Mouse (Mus musculus): ENCODE results near the gene Chmp2a. TPM values are rescaled to one million over a fixed set of nuclear protein-coding genes. Genes with fewer than 3 reads are reported as not detected.
A peak's percentile ranks its signal among the peaks of the same experiment; 100 is the strongest.
"Not testable (repeated sequence)": the region's sequence is repeated elsewhere in the genome, so short reads cannot be mapped to it uniquely, and the experiment has no call there.

Gene Chmp2a
- 196 and 199 TPM in 2 replicates for polyA plus RNA-seq (2014; fragmentation: Nextera tagmentation; extraction: Ambion mirVana)

DNA sequence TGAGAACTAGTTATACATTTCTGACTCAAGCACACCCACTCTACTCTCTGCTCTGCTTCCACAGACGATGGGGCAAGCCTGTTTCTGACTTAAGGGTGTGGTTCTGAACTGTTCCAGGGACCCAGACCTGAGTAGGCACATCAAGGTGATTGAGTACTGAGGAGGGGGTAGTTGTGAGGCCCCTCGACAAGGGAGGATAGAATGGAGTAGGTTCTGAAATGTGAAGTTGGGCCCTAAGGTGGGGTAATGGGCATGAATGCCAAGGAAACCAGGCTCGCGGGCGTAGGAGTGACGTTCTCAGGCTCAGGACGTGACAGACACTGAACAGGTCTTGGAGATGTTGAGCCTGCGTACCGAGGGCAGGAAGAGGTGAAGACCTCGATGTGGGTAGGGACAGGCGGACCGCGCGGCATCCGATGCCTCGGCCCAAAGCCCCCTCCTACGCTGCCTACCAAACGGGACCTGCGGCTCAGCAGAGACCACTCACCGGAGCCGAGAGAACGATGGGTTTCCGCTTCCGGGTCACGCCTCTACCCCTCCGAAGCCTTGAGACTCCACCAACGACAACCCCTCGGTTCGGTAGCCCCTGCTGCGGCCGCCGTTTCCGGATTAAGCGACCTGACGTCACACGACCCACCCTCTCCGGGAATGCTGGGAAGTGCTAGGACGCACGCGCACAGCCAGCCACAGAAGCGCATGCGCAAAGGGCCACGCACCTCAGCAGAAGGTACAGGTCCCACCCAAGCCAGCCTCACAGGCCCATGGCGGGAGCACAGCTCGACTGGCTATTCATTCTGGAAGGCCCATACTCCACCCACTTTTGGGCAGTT lies at the start of gene Chmp2a:
TSS of gene Chmp2a (minus strand) at position 660 of the 830 bp plus-strand sequence.
- H3K36me3 ChIP-seq (ENCODE audit: control insufficient read depth, insufficient read depth, low read length), result peaks cover 44% of the 10 kb centered on the region
- H3K4me3 ChIP-seq (ENCODE audit: low read depth, low read length), result peak within 1 kb of the TSS; percentile 53
- ATAC-seq (ENCODE audit: low read depth), result peak; percentile 80
- 1% methylated on average over 45 of the region's 45 CpGs for WGBS
- peaks cover 25% of the 10 kb centered on the region for H3K4me1 ChIP-seq (ENCODE audit: control insufficient read depth, insufficient read depth, low read length)
- peak within 1 kb of the TSS; percentile 87 for H3K4me2 ChIP-seq (ENCODE audit: low read depth, low read length)
- H3K27me3 ChIP-seq (ENCODE audit: control insufficient read depth, insufficient read depth, low read length), result no peaks in the 10 kb centered on the region
- peak within 1 kb of the TSS; percentile 83 for H3K27ac ChIP-seq (ENCODE audit: low read depth, low read length)
- peak within 1 kb of the TSS; percentile 81 for H3K9ac ChIP-seq (replicated peaks; ENCODE audit: low read depth, low read length)
- H3K9me3 ChIP-seq (ENCODE audit: control insufficient read depth, low read length), result no peaks in the 10 kb centered on the region

DNA sequence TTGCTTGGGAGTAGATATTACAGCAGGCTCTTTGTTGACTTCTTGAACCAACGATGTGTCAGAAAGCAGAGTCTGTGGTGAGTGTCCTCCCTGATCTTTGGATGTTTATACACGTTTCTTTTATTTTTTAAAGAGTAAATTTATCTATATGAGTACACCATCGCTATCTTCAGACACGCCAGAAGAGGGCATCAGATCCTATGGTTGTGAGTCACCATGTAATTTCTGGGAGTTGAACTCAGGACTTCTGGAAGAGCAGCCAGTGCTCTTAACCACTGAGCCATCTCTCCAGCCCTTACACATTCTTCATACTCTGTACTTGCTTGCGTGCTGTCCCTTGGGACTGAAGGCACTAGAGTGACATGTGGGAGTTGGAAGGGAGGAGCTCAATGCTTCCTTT lies 37.7 kb upstream of the Chmp2a start:
- H3K27me3 ChIP-seq (ENCODE audit: control insufficient read depth, insufficient read depth, low read length), result no peaks in the 10 kb centered on the region
- H3K4me2 ChIP-seq (ENCODE audit: low read depth, low read length), result no peak overlapping the region
- 62% methylated on average over 5 of the region's 5 CpGs for WGBS
- no peak for ATAC-seq (ENCODE audit: low read depth)
- no peaks in the 10 kb centered on the region for H3K36me3 ChIP-seq (ENCODE audit: control insufficient read depth, insufficient read depth, low read length)
- no peak overlapping the region for H3K4me3 ChIP-seq (ENCODE audit: low read depth, low read length)
- no peaks in the 10 kb centered on the region for H3K4me1 ChIP-seq (ENCODE audit: control insufficient read depth, insufficient read depth, low read length)
- no peak overlapping the region for H3K9ac ChIP-seq (replicated peaks; ENCODE audit: low read depth, low read length)
- no peak overlapping the region for H3K27ac ChIP-seq (ENCODE audit: low read depth, low read length)
- no peaks in the 10 kb centered on the region for H3K9me3 ChIP-seq (ENCODE audit: control insufficient read depth, low read length)

DNA sequence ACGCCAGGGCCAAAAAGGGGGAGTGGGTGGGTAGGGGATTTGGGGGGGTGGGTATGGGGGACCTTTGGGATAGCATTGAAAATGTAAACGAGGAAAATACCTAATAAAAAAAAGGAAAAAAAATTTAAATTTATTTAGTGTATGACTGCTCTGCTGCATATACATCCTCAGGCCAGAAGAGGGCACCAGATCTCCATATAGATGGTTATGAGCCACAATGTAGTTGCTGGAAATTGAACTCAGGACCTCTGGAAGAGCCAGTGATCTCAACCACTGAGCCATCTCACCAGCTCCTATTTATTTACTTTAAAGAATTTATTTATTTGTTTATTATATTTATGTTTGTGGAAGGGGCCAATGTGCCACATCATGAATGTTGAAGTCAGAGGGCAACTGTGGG lies 28.8 kb upstream of the Chmp2a start:
- H3K27me3 ChIP-seq (ENCODE audit: control insufficient read depth, insufficient read depth, low read length); H3K27ac ChIP-seq (ENCODE audit: low read depth, low read length); H3K9me3 ChIP-seq (ENCODE audit: control insufficient read depth, low read length); H3K36me3 ChIP-seq (ENCODE audit: control insufficient read depth, insufficient read depth, low read length); H3K4me2 ChIP-seq (ENCODE audit: low read depth, low read length); H3K9ac ChIP-seq (replicated peaks; ENCODE audit: low read depth, low read length); ATAC-seq (ENCODE audit: low read depth); H3K4me3 ChIP-seq (ENCODE audit: low read depth, low read length); H3K4me1 ChIP-seq (ENCODE audit: control insufficient read depth, insufficient read depth, low read length): not testable (repeated sequence)
- 48% methylated on average over 2 of the region's 2 CpGs for WGBS

DNA sequence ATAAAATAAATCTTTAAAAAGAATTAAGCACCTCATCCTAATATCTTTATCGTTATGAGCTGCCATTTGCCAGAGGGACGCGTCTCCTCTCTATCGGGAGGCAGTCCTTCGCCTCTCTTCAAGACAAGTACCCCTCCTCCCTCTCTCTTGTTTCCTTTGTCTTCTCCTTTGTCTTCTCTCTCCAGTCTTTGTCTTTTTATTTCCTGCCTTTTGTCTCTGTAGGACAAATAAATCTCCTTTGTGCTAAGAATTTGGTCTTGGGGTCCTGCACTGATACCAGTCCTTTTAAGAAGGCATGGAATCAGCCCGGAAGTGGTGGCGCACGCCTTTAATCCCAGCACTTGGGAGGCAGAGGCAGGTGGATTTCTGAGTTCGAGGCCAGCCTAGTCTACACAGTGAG lies 24.9 kb upstream of the Chmp2a start:
- Histone ChIP-seq H3K9ac (replicated peaks; ENCODE audit: low read depth, low read length) (no peak overlapping the region), H3K9me3 (ENCODE audit: control insufficient read depth, low read length) (no peaks in the 10 kb centered on the region), H3K4me2 (ENCODE audit: low read depth, low read length) (no peak overlapping the region), H3K36me3 (ENCODE audit: control insufficient read depth, insufficient read depth, low read length) (no peaks in the 10 kb centered on the region), H3K27ac (ENCODE audit: low read depth, low read length) (no peak overlapping the region), H3K27me3 (ENCODE audit: control insufficient read depth, insufficient read depth, low read length) (no peaks in the 10 kb centered on the region), H3K4me1 (ENCODE audit: control insufficient read depth, insufficient read depth, low read length) (no peaks in the 10 kb centered on the region), H3K4me3 (ENCODE audit: low read depth, low read length) (no peak overlapping the region)
- ATAC-seq (ENCODE audit: low read depth), result no peak
- WGBS, result 81% methylated on average over 9 of the region's 9 CpGs

DNA sequence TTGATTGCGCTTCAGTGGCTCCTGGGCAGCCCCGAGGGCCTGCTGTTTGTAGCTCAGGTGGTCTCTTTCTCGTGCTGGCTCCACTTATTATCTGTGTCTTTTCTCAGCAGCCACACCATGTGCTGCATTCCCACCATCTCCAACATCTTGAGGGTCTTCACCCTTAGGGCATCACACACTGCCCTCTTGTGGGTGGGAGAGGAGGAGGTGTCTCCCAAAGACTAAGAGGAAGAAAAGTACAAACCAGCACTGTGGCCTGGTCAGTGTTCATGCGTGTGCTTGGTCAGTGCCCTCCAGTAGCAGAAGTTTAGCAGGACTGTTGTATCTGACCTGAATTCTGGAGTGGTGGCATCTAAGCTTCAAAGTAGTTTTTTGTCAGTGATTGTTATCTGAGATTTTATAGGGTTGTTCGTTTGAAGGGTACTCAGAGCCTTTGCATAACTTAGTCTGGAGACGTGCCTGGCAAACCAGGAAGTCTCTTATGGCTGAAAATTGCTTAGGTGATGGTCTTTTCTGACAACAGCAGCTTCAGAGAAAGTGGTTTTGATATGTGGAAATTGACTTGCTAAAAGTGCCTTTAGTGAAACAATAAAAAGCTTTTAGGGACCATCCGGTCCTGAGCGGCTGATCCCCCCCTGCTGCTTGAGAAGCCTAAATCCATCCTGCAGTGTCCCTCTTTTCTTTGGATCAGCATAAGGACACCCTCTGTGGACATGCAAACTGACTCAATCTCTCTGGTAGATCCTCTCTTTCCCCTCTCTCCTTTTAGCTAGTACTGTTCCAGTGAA lies 22.5 kb upstream of the Chmp2a start:
- no peak for ATAC-seq (ENCODE audit: low read depth)
- H3K27ac ChIP-seq (ENCODE audit: low read depth, low read length), result no peak overlapping the region
- WGBS, result 64% methylated on average over 8 of the region's 8 CpGs
- no peaks in the 10 kb centered on the region for H3K4me1 ChIP-seq (ENCODE audit: control insufficient read depth, insufficient read depth, low read length)
- no peaks in the 10 kb centered on the region for H3K27me3 ChIP-seq (ENCODE audit: control insufficient read depth, insufficient read depth, low read length)
- no peak overlapping the region for H3K9ac ChIP-seq (replicated peaks; ENCODE audit: low read depth, low read length)
- H3K4me2 ChIP-seq (ENCODE audit: low read depth, low read length), result no peak overlapping the region
- no peaks in the 10 kb centered on the region for H3K9me3 ChIP-seq (ENCODE audit: control insufficient read depth, low read length)
- no peak overlapping the region for H3K4me3 ChIP-seq (ENCODE audit: low read depth, low read length)
- H3K36me3 ChIP-seq (ENCODE audit: control insufficient read depth, insufficient read depth, low read length), result no peaks in the 10 kb centered on the region

DNA sequence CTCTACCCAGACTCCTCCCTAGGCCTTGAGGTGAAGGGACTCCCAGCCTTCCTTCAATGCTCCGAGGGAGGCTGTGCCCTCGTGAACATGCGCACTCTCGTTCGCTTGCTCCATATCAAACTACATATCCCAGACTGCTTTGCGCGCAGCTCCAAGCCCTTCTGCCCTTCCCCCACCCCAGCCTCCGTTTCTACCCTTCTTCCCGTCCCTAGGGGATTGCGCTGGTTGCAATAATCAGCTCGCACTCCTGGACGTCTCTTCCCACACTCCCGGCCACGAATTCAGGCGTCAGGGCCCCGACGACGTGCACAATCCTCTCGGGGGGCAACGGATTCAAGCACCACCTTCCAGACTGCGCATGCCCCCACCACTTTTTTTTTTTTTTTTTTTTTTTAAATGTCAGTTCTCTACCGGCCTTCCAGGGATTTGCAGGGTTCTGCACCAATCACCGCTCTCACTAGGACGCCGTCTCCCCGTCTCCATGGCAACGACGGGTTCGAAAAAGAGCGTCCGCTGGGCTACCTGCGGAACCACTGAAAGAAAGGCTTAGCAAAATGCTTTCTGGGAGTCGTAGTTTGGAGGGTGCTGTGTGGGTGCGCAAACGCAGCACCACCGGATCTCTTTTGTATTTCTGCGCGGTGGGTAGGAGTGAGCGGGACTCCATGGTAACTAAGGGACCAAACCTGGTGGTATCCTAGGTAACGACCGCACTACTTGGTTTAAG lies 19.8 kb upstream of the Chmp2a start, which contains the start of gene Mzf1:
TSS of gene Mzf1 (minus strand) at position 478 of the 724 bp plus-strand sequence.
- Histone ChIP-seq H3K9ac (replicated peaks; ENCODE audit: low read depth, low read length) (peak within 1 kb of the TSS; percentile 62), H3K36me3 (ENCODE audit: control insufficient read depth, insufficient read depth, low read length) (no peaks in the 10 kb centered on the region), H3K27ac (ENCODE audit: low read depth, low read length) (peak within 1 kb of the TSS; percentile 92), H3K4me3 (ENCODE audit: low read depth, low read length) (peak within 1 kb of the TSS; percentile 42), H3K4me1 (ENCODE audit: control insufficient read depth, insufficient read depth, low read length) (no peaks in the 10 kb centered on the region), H3K9me3 (ENCODE audit: control insufficient read depth, low read length) (no peaks in the 10 kb centered on the region), H3K27me3 (ENCODE audit: control insufficient read depth, insufficient read depth, low read length) (no peaks in the 10 kb centered on the region), H3K4me2 (ENCODE audit: low read depth, low read length) (peak within 1 kb of the TSS; percentile 44)
- under 1% methylated on average over 41 of the region's 41 CpGs for WGBS
- peak; percentile 96 for ATAC-seq (ENCODE audit: low read depth)

DNA sequence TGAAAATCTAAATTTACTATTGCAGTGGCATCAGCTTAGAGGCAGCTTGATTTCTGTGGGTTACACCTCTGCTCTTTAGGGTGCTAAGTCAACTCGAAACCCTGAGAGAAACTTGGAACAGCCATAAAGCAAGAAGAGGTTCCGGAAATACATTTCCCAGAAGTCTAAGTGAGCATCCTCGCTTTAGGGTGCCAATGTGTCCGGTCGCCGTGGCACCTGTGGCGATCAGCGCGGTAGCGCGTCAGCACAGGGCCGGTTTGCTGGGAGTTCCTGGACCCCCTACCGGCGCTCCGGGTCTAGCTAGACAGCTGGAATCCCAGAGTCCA lies 19.3 kb upstream of the Chmp2a start:
- Histone ChIP-seq H3K4me2 (ENCODE audit: low read depth, low read length) (peak overlapping the region; percentile 44), H3K9ac (replicated peaks; ENCODE audit: low read depth, low read length) (peak overlapping the region; percentile 62; the same call in 1 of the 2 replicates), H3K27ac (ENCODE audit: low read depth, low read length) (peak overlapping the region; percentile 92), H3K27me3 (ENCODE audit: control insufficient read depth, insufficient read depth, low read length) (no peaks in the 10 kb centered on the region), H3K4me1 (ENCODE audit: control insufficient read depth, insufficient read depth, low read length) (no peaks in the 10 kb centered on the region), H3K4me3 (ENCODE audit: low read depth, low read length) (peak overlapping the region; percentile 42), H3K9me3 (ENCODE audit: control insufficient read depth, low read length) (no peaks in the 10 kb centered on the region), H3K36me3 (ENCODE audit: control insufficient read depth, insufficient read depth, low read length) (no peaks in the 10 kb centered on the region)
- ATAC-seq (ENCODE audit: low read depth), result no peak
- under 1% methylated on average over 15 of the region's 15 CpGs for WGBS

DNA sequence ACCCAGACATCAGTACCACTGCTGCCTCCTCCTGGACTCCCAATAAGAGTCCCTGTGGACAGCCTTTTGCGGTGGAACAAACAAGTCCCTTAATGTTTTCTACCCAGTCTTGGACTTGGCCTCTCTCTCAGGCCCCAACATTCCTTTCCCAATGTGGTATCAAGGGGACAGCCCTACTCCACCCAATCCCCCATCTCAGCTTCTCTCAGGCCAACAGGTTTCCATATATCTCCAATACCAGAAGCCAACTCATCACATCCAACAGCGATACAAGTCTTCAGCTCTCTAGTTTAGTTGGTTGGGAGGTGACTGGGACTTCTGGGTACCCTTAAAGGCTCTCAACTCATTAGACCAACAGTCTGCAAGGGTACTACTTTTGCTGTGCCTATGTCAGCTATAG lies 18.9 kb upstream of the Chmp2a start:
- no peaks in the 10 kb centered on the region for H3K36me3 ChIP-seq (ENCODE audit: control insufficient read depth, insufficient read depth, low read length)
- ATAC-seq (ENCODE audit: low read depth), result no peak
- H3K27ac ChIP-seq (ENCODE audit: low read depth, low read length), result no peak overlapping the region
- no peaks in the 10 kb centered on the region for H3K27me3 ChIP-seq (ENCODE audit: control insufficient read depth, insufficient read depth, low read length)
- WGBS, result 84% methylated on average over 2 of the region's 2 CpGs
- H3K9me3 ChIP-seq (ENCODE audit: control insufficient read depth, low read length), result no peaks in the 10 kb centered on the region
- H3K4me1 ChIP-seq (ENCODE audit: control insufficient read depth, insufficient read depth, low read length), result no peaks in the 10 kb centered on the region
- peak overlapping the region; percentile 42 for H3K4me3 ChIP-seq (ENCODE audit: low read depth, low read length)
- peak overlapping the region; percentile 62; the same call in 1 of the 2 replicates for H3K9ac ChIP-seq (replicated peaks; ENCODE audit: low read depth, low read length)
- H3K4me2 ChIP-seq (ENCODE audit: low read depth, low read length), result peak overlapping the region; percentile 44

All from neural tube, embryonic 14.5 days (tissue).